Mouse (Mus musculus) stomach, postnatal 0 days (tissue): ENCODE data around the gene Ctsd.

Source experiments
- CTCF ChIP-seq: IDR thresholded peaks from 2 replicates; pipeline ENCODE4 v1.5.1; 2016; ENCODE audit warnings: antibody characterized with exemption, low read depth, mild to moderate bottlenecking, moderate library complexity
- EP300 ChIP-seq: optimal IDR thresholded peaks from 2 replicates; pipeline ENCODE3; 2016; ENCODE audit warnings: antibody characterized with exemption

DNA sequence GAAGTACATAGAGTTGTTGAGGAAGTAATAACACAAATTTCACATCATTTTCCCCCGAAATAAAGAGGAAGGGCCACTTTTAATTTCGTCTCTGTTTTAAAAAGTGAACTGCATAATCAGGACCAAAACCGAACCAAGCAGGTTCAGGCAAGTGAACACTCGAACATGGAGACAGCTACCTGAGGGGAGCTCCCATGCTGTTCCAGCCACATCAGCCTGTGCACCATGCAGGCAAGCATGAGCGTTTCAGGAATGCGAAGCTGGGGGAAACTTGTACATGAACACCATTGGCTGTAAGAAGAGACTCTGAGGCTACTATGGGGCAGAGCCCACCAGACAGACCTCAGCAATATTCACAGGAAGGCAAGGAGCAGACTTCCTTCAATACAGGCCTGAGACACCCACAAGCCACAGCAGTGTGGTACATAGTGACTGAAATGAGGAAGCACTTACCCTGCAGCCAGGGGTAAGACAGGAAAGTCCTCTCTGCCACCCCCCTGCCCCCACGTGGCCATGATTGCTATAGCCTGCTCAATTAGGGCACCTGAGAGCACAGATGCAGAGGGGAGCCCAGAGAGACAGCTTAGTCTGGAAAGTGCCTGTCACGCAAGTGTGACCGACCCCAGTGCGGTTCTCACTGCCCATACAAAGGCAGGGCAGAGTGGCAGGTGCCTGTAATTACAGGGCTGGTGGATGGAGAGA is 47.4 kb downstream of the Ctsd start:
- TF ChIP-seq CTCF = peak; percentile 55
- no peak for TF ChIP-seq EP300
